Mouse (Mus musculus): ENCODE data around the gene Gramd2. TPM values are rescaled to one million over a fixed set of nuclear protein-coding genes. Genes with fewer than 3 reads are reported as not detected.

The Gramd2 gene
- 0.53 and 0.67 TPM in 2 replicates for polyA plus RNA-seq (2011; ENCODE audit: insufficient read length, low read depth, missing spikeins)

DNA sequence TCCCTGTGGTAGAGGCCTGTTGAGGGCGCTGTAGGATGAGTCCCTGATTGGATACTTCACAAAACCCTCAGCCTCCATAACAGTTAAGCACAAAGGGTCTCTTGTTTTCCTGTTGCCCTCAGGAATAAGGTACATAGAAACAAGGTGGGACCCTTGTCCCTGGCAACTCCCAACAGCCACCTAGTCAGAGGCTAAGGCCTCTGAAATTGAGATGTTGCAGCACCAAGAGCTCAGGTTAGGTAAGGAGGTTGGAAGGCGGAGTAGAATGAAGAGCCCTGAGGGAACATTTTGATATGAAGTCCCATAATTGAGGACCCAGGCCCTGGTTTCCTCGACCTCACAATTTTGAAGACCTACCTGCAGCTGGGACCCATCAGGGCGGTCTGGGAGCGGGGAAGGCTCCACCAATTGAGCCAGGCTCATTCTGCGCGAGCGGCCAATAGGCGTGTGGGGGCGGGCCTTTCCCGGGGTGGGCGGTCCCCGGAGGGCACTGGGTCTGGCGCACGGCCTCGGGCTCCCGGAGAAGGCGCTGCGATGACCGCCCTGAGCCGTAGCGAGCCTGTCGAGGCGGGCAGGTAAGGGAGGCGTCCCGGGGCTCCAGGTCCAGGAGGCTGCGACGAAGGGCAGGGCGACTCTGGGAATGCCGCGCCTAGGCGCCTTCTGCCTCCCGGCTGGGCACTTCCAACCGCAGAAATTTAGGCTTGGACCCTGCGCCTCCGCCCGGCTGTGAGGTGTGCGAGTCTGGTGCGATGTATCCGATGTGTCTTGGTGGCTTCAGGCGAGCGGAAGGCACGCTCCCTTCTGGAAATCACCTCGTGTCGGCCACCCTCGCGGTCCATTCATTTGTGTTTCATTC lies at the start of gene Gramd2:
Gene Gramd2, plus strand, starts transcription at position 467 of the 856 bp plus-strand sequence.
- H3K4me1 ChIP-seq (ENCODE audit: control insufficient read depth, insufficient read depth, low read length) = no peaks in the 10 kb centered on the region
- H3K27ac ChIP-seq (ENCODE audit: insufficient read depth, low read length) = no peak within 1 kb of the TSS
- no peak for TF ChIP-seq CTCF (IDR thresholded peaks at IDR 0.05; ENCODE audit: borderline replicate concordance, insufficient read depth, low read length)
- TF ChIP-seq POLR2A (IDR thresholded peaks at IDR 0.05; ENCODE audit: low read depth, low read length) = no peak
- no peak within 1 kb of the TSS for H3K4me3 ChIP-seq (ENCODE audit: insufficient read depth, low read length)

DNA sequence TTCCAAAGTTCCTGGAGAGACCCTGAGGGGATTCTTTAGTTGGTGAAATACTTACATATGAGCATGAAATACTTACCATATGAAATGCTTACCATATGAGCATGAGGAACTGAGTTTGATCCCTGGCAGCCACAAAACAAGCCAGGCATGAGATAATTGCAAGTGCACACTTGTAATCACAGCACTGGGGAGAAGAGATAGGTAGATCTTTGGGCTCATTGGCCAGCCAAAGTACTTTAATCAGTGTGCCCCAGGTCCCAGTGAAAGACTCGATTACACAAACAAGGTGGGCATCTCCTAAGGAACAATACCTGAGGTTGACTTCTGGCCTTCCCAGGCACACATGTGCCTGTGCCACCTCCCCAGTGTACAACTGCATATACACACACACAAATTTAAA lies 41.6 kb upstream of the Gramd2 start:
- TF ChIP-seq CTCF (IDR thresholded peaks at IDR 0.05; ENCODE audit: borderline replicate concordance, insufficient read depth, low read length) = no peak
- no peak for TF ChIP-seq POLR2A (IDR thresholded peaks at IDR 0.05; ENCODE audit: low read depth, low read length)
- Histone ChIP-seq H3K4me3 (ENCODE audit: insufficient read depth, low read length) (no peak overlapping the region), H3K4me1 (ENCODE audit: control insufficient read depth, insufficient read depth, low read length) (peaks cover 4% of the 10 kb centered on the region; the same call in 1 of the 2 replicates), H3K27ac (ENCODE audit: insufficient read depth, low read length) (no peak overlapping the region)

DNA sequence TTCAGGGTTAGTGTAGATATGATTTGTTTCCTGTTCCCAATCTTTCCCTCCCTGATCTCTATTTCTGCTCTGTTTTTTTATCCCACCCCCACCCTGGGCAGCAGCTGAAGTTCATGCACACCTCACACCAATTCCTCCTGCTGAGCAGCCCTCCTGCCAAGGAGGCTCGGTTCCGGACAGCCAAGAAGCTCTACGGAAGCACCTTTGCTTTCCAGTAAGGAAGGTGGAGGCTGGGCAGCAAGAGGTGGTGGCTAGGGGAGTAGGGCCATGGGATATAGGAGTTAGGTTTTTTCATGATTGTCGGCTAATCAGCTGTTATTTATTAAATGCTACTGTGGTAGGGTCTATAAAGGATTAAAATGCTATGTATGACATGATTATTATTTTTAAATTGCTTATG lies 40.0 kb upstream of the Gramd2 start:
- Histone ChIP-seq H3K27ac (ENCODE audit: insufficient read depth, low read length) (no peak overlapping the region), H3K4me1 (ENCODE audit: control insufficient read depth, insufficient read depth, low read length) (peaks cover 4% of the 10 kb centered on the region; the same call in 1 of the 2 replicates), H3K4me3 (ENCODE audit: insufficient read depth, low read length) (no peak overlapping the region)
- TF ChIP-seq POLR2A (IDR thresholded peaks at IDR 0.05; ENCODE audit: low read depth, low read length) = no peak
- no peak for TF ChIP-seq CTCF (IDR thresholded peaks at IDR 0.05; ENCODE audit: borderline replicate concordance, insufficient read depth, low read length)

- Histone ChIP-seq H3K4me1 (ENCODE audit: control insufficient read depth, insufficient read depth, low read length) (peaks cover 4% of the 10 kb centered on the region; the same call in 1 of the 2 replicates), H3K27ac (ENCODE audit: insufficient read depth, low read length) (no peak overlapping the region), H3K4me3 (ENCODE audit: insufficient read depth, low read length) (no peak overlapping the region)
- TF ChIP-seq CTCF (IDR thresholded peaks at IDR 0.05; ENCODE audit: borderline replicate concordance, insufficient read depth, low read length) (no peak), POLR2A (IDR thresholded peaks at IDR 0.05; ENCODE audit: low read depth, low read length) (no peak)
These were observed 38.6 kb upstream of the Gramd2 start for GRCm38 (mm10) chr9:59641320-59641719.

GRCm38 (mm10) chr9:59649911-59650310 lies 30.0 kb upstream of the Gramd2 start:
- H3K4me1 ChIP-seq (ENCODE audit: control insufficient read depth, insufficient read depth, low read length) = peaks cover 14% of the 10 kb centered on the region
- TF ChIP-seq CTCF (IDR thresholded peaks at IDR 0.05; ENCODE audit: borderline replicate concordance, insufficient read depth, low read length) (no peak), POLR2A (IDR thresholded peaks at IDR 0.05; ENCODE audit: low read depth, low read length) (no peak)
- H3K4me3 ChIP-seq (ENCODE audit: insufficient read depth, low read length) = no peak overlapping the region
- H3K27ac ChIP-seq (ENCODE audit: insufficient read depth, low read length) = no peak overlapping the region

DNA sequence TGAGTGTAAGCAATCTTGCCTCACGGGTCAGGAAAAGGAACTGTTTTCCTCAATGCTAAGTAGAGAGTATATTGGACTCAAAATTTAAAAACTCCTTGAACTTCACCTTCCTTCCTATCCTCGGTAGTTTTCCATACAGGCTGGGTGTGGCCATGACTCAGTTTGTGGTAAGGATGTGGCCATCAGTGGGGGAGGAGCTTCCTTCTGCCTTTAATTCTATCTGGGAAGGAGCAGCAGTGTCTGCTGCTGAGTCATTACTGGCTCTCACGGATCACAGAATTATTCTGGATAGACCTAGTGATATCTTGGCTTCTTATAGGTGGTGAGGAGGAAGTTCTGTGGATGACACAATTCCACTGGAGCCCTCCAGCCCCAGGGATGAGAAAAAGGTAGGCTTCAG lies 26.6 kb upstream of the Gramd2 start:
- peaks cover 16% of the 10 kb centered on the region for H3K4me1 ChIP-seq (ENCODE audit: control insufficient read depth, insufficient read depth, low read length)
- no peak for TF ChIP-seq CTCF (IDR thresholded peaks at IDR 0.05; ENCODE audit: borderline replicate concordance, insufficient read depth, low read length)
- peak; percentile 45; the same call in 1 of the 2 replicates for TF ChIP-seq POLR2A (IDR thresholded peaks at IDR 0.05; ENCODE audit: low read depth, low read length)
- no peak overlapping the region for H3K4me3 ChIP-seq (ENCODE audit: insufficient read depth, low read length)
- peak overlapping the region; percentile 99 for H3K27ac ChIP-seq (ENCODE audit: insufficient read depth, low read length)

- Histone ChIP-seq H3K27ac (ENCODE audit: insufficient read depth, low read length) (no peak overlapping the region), H3K4me3 (ENCODE audit: insufficient read depth, low read length) (no peak overlapping the region), H3K4me1 (ENCODE audit: control insufficient read depth, insufficient read depth, low read length) (peaks cover 16% of the 10 kb centered on the region)
- no peak for TF ChIP-seq POLR2A (IDR thresholded peaks at IDR 0.05; ENCODE audit: low read depth, low read length)
- TF ChIP-seq CTCF (IDR thresholded peaks at IDR 0.05; ENCODE audit: borderline replicate concordance, insufficient read depth, low read length) = no peak
These were observed 25.4 kb upstream of the Gramd2 start for GRCm38 (mm10) chr9:59654450-59654983.

DNA sequence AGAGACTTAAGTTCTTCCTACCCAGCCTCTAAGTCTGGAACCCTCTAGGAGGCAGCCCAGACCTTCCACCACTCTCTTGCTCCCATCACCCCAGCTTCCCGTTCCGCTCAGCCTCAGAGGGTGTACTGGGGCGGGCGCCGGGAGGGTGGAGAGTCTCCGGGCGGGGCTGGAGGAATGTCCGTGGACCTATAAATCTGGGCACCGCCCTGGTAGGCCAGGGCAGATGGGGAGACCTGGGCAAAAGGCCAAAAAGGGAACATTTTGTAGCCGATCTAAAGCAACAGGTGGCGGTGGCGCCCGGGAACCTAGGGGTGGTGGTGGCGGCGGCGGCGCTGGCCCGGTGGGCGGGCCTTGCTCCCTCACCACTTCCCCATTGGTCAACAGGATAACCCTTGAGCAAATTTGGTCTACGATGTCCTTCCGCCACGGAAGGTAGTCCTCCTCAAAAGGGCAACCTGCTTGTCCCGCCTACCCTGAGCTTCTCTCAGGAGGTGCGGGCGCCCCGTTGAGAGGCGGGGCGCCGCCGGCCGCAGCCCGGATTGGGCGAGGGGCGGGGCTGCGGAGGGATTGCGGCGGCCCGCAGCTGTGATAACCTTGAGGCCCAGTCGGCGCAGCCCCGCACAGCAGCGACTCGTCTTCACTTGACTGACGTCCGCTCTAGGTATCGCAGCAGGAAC lies 23.8 kb upstream of the Gramd2 start, which contains the start of gene Pkm:
Gene Pkm, plus strand, starts transcription at position 411 of the 677 bp plus-strand sequence.
- Histone ChIP-seq H3K4me3 (ENCODE audit: insufficient read depth, low read length) (peak within 1 kb of the TSS; percentile 94), H3K4me1 (ENCODE audit: control insufficient read depth, insufficient read depth, low read length) (peaks cover 16% of the 10 kb centered on the region), H3K27ac (ENCODE audit: insufficient read depth, low read length) (peak within 1 kb of the TSS; percentile 98)
- TF ChIP-seq CTCF (IDR thresholded peaks at IDR 0.05; ENCODE audit: borderline replicate concordance, insufficient read depth, low read length) (no peak), POLR2A (IDR thresholded peaks at IDR 0.05; ENCODE audit: low read depth, low read length) (peak; percentile 99)

Data from embryonic fibroblast, embryonic 13.5 days (primary cell).